Mouse (Mus musculus) hindbrain, embryonic 16.5 days (tissue): ENCODE measurements around the gene Wbp11. TPM values are rescaled to one million over a fixed set of nuclear protein-coding genes. Genes with fewer than 3 reads are reported as not detected.

Experiments used
- ATAC-seq: fragments of 200-750 bp; cut with Nextera tagmentation; 2 replicates; pipeline ENCODE4 v1.8.0; 2017; ENCODE audit warnings: moderate TSS enrichment, moderate library complexity
- H3K27ac ChIP-seq: fragments of 300-500 bp; sonication (generic); 2 replicates; pipeline ENCODE4 v1.5.1; 2014; ENCODE audit warnings: low read depth, mild to moderate bottlenecking, control low read depth, low read length, moderate library complexity
- H3K27me3 ChIP-seq: fragments of 300-500 bp; sonication (generic); replicated peaks from 2 replicates; pipeline ENCODE4 v1.6.1; 2014; ENCODE audit warnings: low read length; ENCODE audit not compliant: control insufficient read depth, insufficient read depth
- H3K36me3 ChIP-seq: fragments of 300-500 bp; sonication (generic); 2 replicates; pipeline ENCODE4 v1.6.1; 2014; ENCODE audit warnings: mild to moderate bottlenecking, low read length, moderate library complexity, mixed read lengths; ENCODE audit not compliant: control insufficient read depth, insufficient read depth
- H3K4me1 ChIP-seq: fragments of 300-500 bp; sonication (generic); 2 replicates; pipeline ENCODE4 v1.6.1; 2014; ENCODE audit warnings: low read depth, low read length; ENCODE audit not compliant: control insufficient read depth, insufficient read depth
- H3K4me2 ChIP-seq: fragments of 300-500 bp; sonication (generic); 2 replicates; pipeline ENCODE4 v1.6.1; 2014; ENCODE audit warnings: mild to moderate bottlenecking, low read length, control low read depth, moderate library complexity
- H3K4me3 ChIP-seq: fragments of 300-500 bp; sonication (generic); 2 replicates; pipeline ENCODE4 v1.5.1; 2014; ENCODE audit warnings: mild to moderate bottlenecking, low read length, control low read depth, moderate library complexity
- H3K9ac ChIP-seq: fragments of 300-500 bp; sonication (generic); 2 replicates; pipeline ENCODE4 v1.6.1; 2014; ENCODE audit warnings: low read depth, mild to moderate bottlenecking, control low read depth, low read length, moderate library complexity
- H3K9me3 ChIP-seq: fragments of 300-500 bp; sonication (generic); 2 replicates; pipeline ENCODE4 v1.6.1; 2014; ENCODE audit warnings: mild to moderate bottlenecking, low read length, moderate library complexity; ENCODE audit not compliant: control insufficient read depth
- WGBS: fragments of 180-500 bp; shearing (Covaris S2); extraction: QIAGEN DNeasy Blood & Tissue Kit; methylation state at CpG from one replicate; pipeline ENCODE4 v1.1.7; 2014; 5-methylcytosine and 5-hydroxymethylcytosine counted together
- polyA plus RNA-seq: library from polyadenylated mRNA; unstranded; fragments of >200 nt; fragmentation: Nextera tagmentation; extraction: Ambion mirVana; gene quantifications from 2 replicates; pipeline ENCODE4 v1.2.1, GENCODE M21; 2015

Wbp11 gene
- polyA plus RNA-seq, 1 experiment from 2014 or later, result 65.6 TPM

- no peak overlapping the region for H3K4me3 ChIP-seq
- 80% methylated on average over 5 of the region's 5 CpGs for WGBS
- no peak overlapping the region for H3K27ac ChIP-seq
- H3K9me3 ChIP-seq, result no peaks in the 10 kb centered on the region
- H3K4me1 ChIP-seq, result peaks cover 9% of the 10 kb centered on the region
- no peak overlapping the region for H3K4me2 ChIP-seq
- H3K9ac ChIP-seq, result no peak overlapping the region
- H3K27me3 ChIP-seq, result no peaks in the 10 kb centered on the region
- no peaks in the 10 kb centered on the region for H3K36me3 ChIP-seq
- ATAC-seq, result no peak
Measured at GRCm38 (mm10) chr6:136789391-136789971, 38.6 kb downstream of the Wbp11 start.

- Histone ChIP-seq H3K4me1 (no peaks in the 10 kb centered on the region), H3K27me3 (no peaks in the 10 kb centered on the region), H3K4me3 (no peak overlapping the region), H3K27ac (no peak overlapping the region), H3K9ac (no peak overlapping the region), H3K9me3 (peaks cover 3% of the 10 kb centered on the region; the same call in 1 of the 2 replicates), H3K4me2 (no peak overlapping the region), H3K36me3 (no peaks in the 10 kb centered on the region)
- ATAC-seq, result no peak
- WGBS, result 77% methylated on average over 9 of the region's 9 CpGs
Measured at GRCm38 (mm10) chr6:136782761-136783160, 45.3 kb downstream of the Wbp11 start.

- no peak overlapping the region for H3K27ac ChIP-seq
- H3K4me3 ChIP-seq, result no peak overlapping the region
- 86% methylated on average over 12 of the region's 12 CpGs for WGBS
- H3K4me1 ChIP-seq, result no peaks in the 10 kb centered on the region
- no peak for ATAC-seq
- H3K36me3 ChIP-seq, result no peaks in the 10 kb centered on the region
- no peak overlapping the region for H3K9ac ChIP-seq
- peaks cover 3% of the 10 kb centered on the region; the same call in 1 of the 2 replicates for H3K9me3 ChIP-seq
- no peak overlapping the region for H3K4me2 ChIP-seq
- H3K27me3 ChIP-seq, result no peaks in the 10 kb centered on the region
Measured at GRCm38 (mm10) chr6:136782146-136782545, 45.9 kb downstream of the Wbp11 start.

GRCm38 (mm10) chr6:136781377-136781986, 46.6 kb downstream of the Wbp11 start, which contains the start of gene Gucy2c:
Gucy2c (minus strand) TSS chr6:136781765.
- 84% methylated on average over 20 of the region's 20 CpGs for WGBS
- Histone ChIP-seq H3K9ac (no peak within 1 kb of the TSS), H3K4me2 (no peak within 1 kb of the TSS), H3K27ac (no peak within 1 kb of the TSS), H3K27me3 (no peaks in the 10 kb centered on the region), H3K4me1 (no peaks in the 10 kb centered on the region), H3K36me3 (no peaks in the 10 kb centered on the region), H3K4me3 (no peak within 1 kb of the TSS), H3K9me3 (peaks cover 3% of the 10 kb centered on the region; the same call in 1 of the 2 replicates)
- ATAC-seq, result no peak

- no peak for ATAC-seq
Measured at GRCm38 (mm10) chr6:136776392-136776791, 51.6 kb downstream of the Wbp11 start.

GRCm38 (mm10) chr6:136769859-136770258, 58.2 kb downstream of the Wbp11 start:
- ATAC-seq, result no peak
- WGBS, result 83% methylated on average over 7 of the region's 7 CpGs

More at GRCm38 (mm10) chr6:136776392-136776791, 51.6 kb downstream of the Wbp11 start:
- H3K9ac ChIP-seq, result no peak overlapping the region
- 91% methylated on average over 1 of the region's 1 CpGs for WGBS
- H3K27me3 ChIP-seq, result no peaks in the 10 kb centered on the region
- H3K4me2 ChIP-seq, result no peak overlapping the region
- peaks cover 3% of the 10 kb centered on the region; the same call in 1 of the 2 replicates for H3K9me3 ChIP-seq
- no peaks in the 10 kb centered on the region for H3K36me3 ChIP-seq
- H3K4me1 ChIP-seq, result no peaks in the 10 kb centered on the region
- H3K27ac ChIP-seq, result no peak overlapping the region
- no peak overlapping the region for H3K4me3 ChIP-seq

GRCm38 (mm10) chr6:136769143-136769542, 58.9 kb downstream of the Wbp11 start:
- 89% methylated on average over 8 of the region's 8 CpGs for WGBS

More at GRCm38 (mm10) chr6:136769859-136770258, 58.2 kb downstream of the Wbp11 start:
- Histone ChIP-seq H3K36me3 (no peaks in the 10 kb centered on the region), H3K4me2 (no peak overlapping the region), H3K9me3 (no peaks in the 10 kb centered on the region), H3K27ac (no peak overlapping the region), H3K9ac (no peak overlapping the region), H3K4me1 (no peaks in the 10 kb centered on the region), H3K27me3 (no peaks in the 10 kb centered on the region), H3K4me3 (no peak overlapping the region)

GRCm38 (mm10) chr6:136763912-136764311, 64.1 kb downstream of the Wbp11 start:
- Histone ChIP-seq H3K4me2 (no peak overlapping the region), H3K27ac (no peak overlapping the region), H3K36me3 (no peaks in the 10 kb centered on the region), H3K4me1 (no peaks in the 10 kb centered on the region), H3K27me3 (no peaks in the 10 kb centered on the region), H3K9ac (no peak overlapping the region), H3K9me3 (no peaks in the 10 kb centered on the region), H3K4me3 (no peak overlapping the region)
- WGBS, result 74% methylated on average over 1 of the region's 1 CpGs
- ATAC-seq, result peak; percentile 75

More at GRCm38 (mm10) chr6:136769143-136769542, 58.9 kb downstream of the Wbp11 start:
- H3K4me2 ChIP-seq, result no peak overlapping the region
- H3K4me1 ChIP-seq, result no peaks in the 10 kb centered on the region
- H3K4me3 ChIP-seq, result no peak overlapping the region
- no peak overlapping the region for H3K9ac ChIP-seq
- ATAC-seq, result no peak
- H3K36me3 ChIP-seq, result no peaks in the 10 kb centered on the region
- H3K27me3 ChIP-seq, result no peaks in the 10 kb centered on the region
- no peaks in the 10 kb centered on the region for H3K9me3 ChIP-seq
- H3K27ac ChIP-seq, result no peak overlapping the region
